Mouse (Mus musculus) heart, embryonic 14.5 days (tissue): ENCODE data around the gene Fasn. TPM values are rescaled to one million over a fixed set of nuclear protein-coding genes. Genes with fewer than 3 reads are reported as not detected.

Source experiments
- ATAC-seq: fragments of 200-750 bp; cut with Nextera tagmentation; 2 replicates; pipeline ENCODE4 v1.8.0; 2017; ENCODE audit warnings: low read depth, moderate TSS enrichment; ENCODE audit not compliant: insufficient number of reproducible peaks, insufficient read depth, low FRiP score
- H3K27ac ChIP-seq, 2 experiments: fragments of 200-500 bp in 1 of 2; fragments of 300-500 bp in 1 of 2; sonication (generic) in 1 of 2; replicated peaks in 1 of 2; 2 replicates each; pipeline ENCODE4 v1.5.1; 2012 to 2014; ENCODE audit warnings: low read depth in 2 of 2, low read length in 2 of 2, control low read depth in 1 of 2, mild to moderate bottlenecking in 1 of 2, mixed read lengths in 1 of 2; ENCODE audit not compliant: control insufficient read depth in 1 of 2, insufficient read depth in 1 of 2
- H3K27me3 ChIP-seq: fragments of 300-500 bp; sonication (generic); 2 replicates; pipeline ENCODE4 v1.6.1; 2014; ENCODE audit warnings: mild to moderate bottlenecking, low read length, control low read depth; ENCODE audit not compliant: control insufficient read depth, insufficient read depth
- H3K36me3 ChIP-seq: fragments of 300-500 bp; sonication (generic); 2 replicates; pipeline ENCODE4 v1.6.1; 2014; ENCODE audit warnings: mild to moderate bottlenecking, control low read depth, low read length, mixed read lengths; ENCODE audit not compliant: control insufficient read depth, insufficient read depth
- H3K4me1 ChIP-seq, 2 experiments: fragments of 200-500 bp in 1 of 2; fragments of 300-500 bp in 1 of 2; sonication (generic) in 1 of 2; 2 replicates each; pipeline ENCODE4 v1.6.1; 2012 to 2014; ENCODE audit warnings: low read length in 2 of 2, control low read depth in 1 of 2, mixed read lengths in 1 of 2; ENCODE audit not compliant: control insufficient read depth in 2 of 2, insufficient read depth in 2 of 2
- H3K4me2 ChIP-seq: fragments of 300-500 bp; sonication (generic); 2 replicates; pipeline ENCODE4 v1.6.1; 2014; ENCODE audit warnings: mild to moderate bottlenecking, low read length
- H3K4me3 ChIP-seq, 2 experiments: fragments of 200-500 bp in 1 of 2; fragments of 300-500 bp in 1 of 2; sonication (generic) in 1 of 2; 2 replicates each; pipeline ENCODE4 v1.5.1; 2012 to 2014; ENCODE audit warnings: low read length in 2 of 2, mild to moderate bottlenecking in 2 of 2, control low read depth in 1 of 2, low read depth in 1 of 2, moderate library complexity in 1 of 2; ENCODE audit not compliant: control insufficient read depth in 1 of 2, insufficient read depth in 1 of 2
- H3K9ac ChIP-seq: fragments of 300-500 bp; sonication (generic); 2 replicates; pipeline ENCODE4 v1.6.1; 2014; ENCODE audit warnings: mild to moderate bottlenecking, low read length
- H3K9me3 ChIP-seq: fragments of 300-500 bp; sonication (generic); 2 replicates; pipeline ENCODE4 v1.6.1; 2016; ENCODE audit warnings: low read length, control low read depth; ENCODE audit not compliant: control insufficient read depth
- WGBS: fragments of 180-500 bp; shearing (Covaris S2); extraction: QIAGEN DNeasy Blood & Tissue Kit; methylation state at CpG from one replicate; pipeline ENCODE4 v1.1.7; 2014; 5-methylcytosine and 5-hydroxymethylcytosine counted together
- polyA plus RNA-seq: library from polyadenylated mRNA; unstranded; fragments of >200 nt; fragmentation: Nextera tagmentation; extraction: Ambion mirVana; gene quantifications from 2 replicates; pipeline ENCODE4 v1.2.1, GENCODE M21; 2014

The Fasn gene
- polyA plus RNA-seq, 1 experiment from 2014 or later: 29.6 TPM

DNA sequence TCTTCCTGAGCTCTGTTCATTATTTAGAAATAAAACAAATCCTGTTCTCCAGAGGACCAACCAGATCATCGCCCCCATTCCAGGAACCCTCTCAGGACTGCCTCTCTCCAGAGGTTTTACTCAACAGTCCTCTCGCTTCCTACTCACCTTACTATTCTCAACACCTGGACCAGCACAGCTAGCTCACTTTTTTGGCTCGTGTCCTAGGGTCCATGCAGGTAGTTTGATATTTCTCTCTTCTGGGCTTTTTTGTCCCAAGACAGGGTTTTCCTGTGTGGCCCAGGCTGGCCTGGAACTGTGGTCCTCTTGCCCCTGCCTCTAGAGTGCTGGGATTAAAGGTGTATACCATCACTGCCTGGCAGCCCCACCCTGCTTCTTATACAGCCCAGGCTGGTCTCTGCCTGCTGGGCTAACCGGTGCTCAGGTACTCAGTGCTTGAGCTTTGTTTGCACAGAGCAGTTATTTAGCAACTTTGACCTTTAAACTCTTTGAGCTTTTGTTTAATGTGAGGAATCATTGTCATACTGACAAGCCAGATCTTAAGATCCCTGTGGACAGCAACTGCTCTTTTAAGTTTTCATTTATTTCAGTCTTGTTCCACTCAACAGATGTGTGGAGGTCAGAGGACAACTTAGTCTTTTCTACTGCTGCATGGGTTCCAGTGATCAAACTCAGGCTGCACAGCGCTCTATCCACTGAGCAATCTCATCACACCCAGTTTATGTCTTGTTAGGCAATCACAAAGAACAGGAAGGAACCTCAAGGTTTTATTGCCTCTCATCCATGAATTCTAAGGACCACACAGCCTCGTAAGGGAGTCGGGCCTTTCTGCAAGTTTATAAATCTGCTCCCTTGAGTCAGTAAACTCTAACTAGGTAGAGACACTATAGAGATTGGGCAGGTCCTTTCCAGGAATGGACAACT lies 18.7 kb downstream of the Fasn start:
- Histone ChIP-seq H3K9ac (no peak overlapping the region), H3K9me3 (no peaks in the 10 kb centered on the region), H3K4me2 (no peak overlapping the region), H3K27me3 (no peaks in the 10 kb centered on the region), H3K4me1 (no peaks in the 10 kb centered on the region), H3K36me3 (peaks cover 54% of the 10 kb centered on the region), H3K4me3 (no peak overlapping the region), H3K27ac (no peak overlapping the region)
- ATAC-seq: no peak
- WGBS: 86% methylated on average over 7 of the region's 7 CpGs

DNA sequence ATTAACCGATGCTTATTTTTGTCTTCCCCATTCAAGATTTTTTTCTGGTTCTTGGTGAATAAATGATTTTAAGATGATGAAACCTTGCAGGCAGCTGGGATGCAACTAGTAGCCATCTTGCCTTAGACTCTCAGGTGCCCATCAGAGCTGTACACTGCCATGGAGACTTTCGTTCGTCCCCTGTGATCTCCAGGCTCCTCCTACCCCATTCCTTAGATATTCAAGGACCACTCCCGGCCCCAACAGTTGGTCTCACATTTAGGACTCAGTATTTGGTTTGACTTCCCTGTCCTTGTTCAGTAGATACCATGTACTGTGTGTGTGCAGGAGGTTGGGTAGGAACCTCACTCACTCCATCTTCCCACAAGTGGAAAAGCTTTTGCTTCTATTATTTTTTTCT lies 19.6 kb downstream of the Fasn start:
- WGBS: 49% methylated on average over 4 of the region's 4 CpGs
- no peak for ATAC-seq
- H3K4me1 ChIP-seq: peaks cover 1 to 6% of the 10 kb centered on the region in 2 experiments
- no peak overlapping the region for H3K4me2 ChIP-seq
- no peak overlapping the region for H3K9ac ChIP-seq
- peaks cover 46% of the 10 kb centered on the region for H3K36me3 ChIP-seq
- H3K27me3 ChIP-seq: no peaks in the 10 kb centered on the region
- no peaks in the 10 kb centered on the region for H3K9me3 ChIP-seq
- H3K4me3 ChIP-seq: no peak overlapping the region
- H3K27ac ChIP-seq: no peak overlapping the region

DNA sequence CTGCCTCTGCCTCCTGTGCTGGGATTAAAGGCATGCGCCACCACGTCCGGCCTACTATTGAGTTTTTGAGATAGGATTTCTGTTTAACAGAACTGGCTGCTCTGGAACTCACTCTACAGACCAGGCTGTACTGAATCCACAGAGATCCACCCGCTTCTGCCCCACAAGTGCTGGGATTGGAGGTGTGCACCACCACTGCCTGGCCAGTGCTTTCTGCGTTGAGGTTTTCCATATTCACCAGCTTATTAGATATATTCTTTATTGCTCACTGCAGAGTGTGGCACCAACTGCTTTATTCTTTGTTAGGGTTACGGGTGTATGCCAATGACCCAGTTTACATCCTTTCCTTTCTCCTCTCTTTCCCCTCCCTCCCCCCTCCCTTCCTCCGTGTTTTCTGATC lies 20.1 kb downstream of the Fasn start:
- Histone ChIP-seq H3K27ac (no peak overlapping the region), H3K27me3 (no peaks in the 10 kb centered on the region), H3K9me3 (no peaks in the 10 kb centered on the region), H3K4me1 (peaks cover 2 to 6% of the 10 kb centered on the region in 2 experiments), H3K4me3 (no peak overlapping the region), H3K9ac (no peak overlapping the region), H3K4me2 (no peak overlapping the region), H3K36me3 (peaks cover 41% of the 10 kb centered on the region)
- no peak for ATAC-seq
- WGBS: 76% methylated on average over 7 of the region's 7 CpGs

DNA sequence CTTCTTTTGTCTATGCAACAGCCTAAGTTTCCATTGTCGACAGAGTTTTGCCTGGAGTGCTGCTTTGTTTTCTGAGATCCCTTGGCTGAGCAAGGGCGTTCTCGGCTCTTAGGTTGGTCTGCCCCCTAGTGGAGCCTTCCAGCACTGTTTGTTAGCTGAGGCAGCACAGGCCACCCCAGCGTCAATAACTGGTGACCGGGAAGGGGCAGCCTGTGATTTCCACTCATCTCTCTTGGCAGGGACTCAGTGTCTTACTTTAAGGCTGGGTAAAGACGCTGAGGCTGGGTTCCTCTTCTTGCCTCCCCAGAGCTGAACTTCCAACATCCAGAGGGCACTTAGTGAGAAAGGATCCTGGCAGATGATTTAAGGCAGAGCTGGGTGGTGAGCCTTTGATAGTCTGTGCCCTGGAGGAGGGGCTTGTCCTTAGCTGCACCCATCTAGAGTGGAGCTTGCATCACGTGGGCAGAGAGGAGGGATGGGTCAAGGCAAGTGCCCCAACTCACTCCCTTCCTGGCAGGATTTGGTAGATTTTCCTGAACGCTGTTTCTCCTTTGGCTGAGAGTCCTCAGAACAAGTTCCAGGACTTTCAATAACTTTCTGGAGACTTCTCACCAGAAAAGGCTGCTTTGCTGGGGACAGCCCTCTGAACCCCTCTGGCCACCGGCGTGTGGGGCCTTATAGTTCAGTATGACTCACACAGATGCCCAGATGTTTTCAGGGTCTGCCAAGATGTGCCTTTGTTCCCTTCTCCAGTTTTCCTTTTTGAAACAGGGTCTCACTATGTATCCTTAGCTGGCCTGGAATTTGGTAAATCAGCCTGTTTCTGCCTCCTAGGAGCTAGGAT lies 24.1 kb downstream of the Fasn start:
- no peak overlapping the region for H3K4me2 ChIP-seq
- H3K27me3 ChIP-seq: no peaks in the 10 kb centered on the region
- peak overlapping the region; percentile 51; the same call in 1 of the 2 replicates for H3K9ac ChIP-seq
- H3K36me3 ChIP-seq: peaks cover under 1% of the 10 kb centered on the region; the same call in 1 of the 2 replicates
- peaks cover 9 to 11% of the 10 kb centered on the region in 2 experiments for H3K4me1 ChIP-seq
- no peak overlapping the region for H3K4me3 ChIP-seq
- H3K27ac ChIP-seq: peak overlapping the region; percentile 36 to 43; a peak in 2 of 4 replicates
- no peaks in the 10 kb centered on the region for H3K9me3 ChIP-seq
- 9% methylated on average over 10 of the region's 10 CpGs for WGBS
- peak; percentile 62 for ATAC-seq

DNA sequence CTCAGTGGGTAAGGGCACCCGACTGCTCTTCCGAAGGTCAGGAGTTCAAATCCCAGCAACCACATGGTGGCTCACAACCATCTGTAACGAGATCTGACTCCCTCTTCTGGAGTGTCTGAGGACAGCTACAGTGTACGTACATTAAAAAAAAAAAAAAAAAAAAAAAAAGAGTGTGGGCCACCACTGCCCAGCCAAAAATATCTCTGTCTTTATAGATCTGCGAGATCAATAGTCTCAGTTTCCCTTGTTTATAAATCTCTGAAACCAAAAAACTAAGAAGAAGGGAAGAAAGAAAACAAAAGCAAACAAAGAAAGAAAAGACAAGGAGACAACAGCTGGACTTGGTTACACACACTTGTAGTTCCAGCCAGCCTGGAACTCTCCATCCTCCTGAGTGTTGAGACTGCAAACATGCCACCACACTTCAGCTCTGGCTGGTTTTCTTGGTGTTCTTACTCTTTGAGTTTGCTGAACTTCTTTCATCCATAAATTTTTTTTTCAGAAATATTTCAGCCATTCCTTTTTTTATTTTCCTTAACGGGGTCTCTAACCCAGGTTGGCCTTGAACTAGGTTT lies 24.9 kb downstream of the Fasn start:
- no peaks in the 10 kb centered on the region for H3K9me3 ChIP-seq
- peak overlapping the region in 1 of 2 experiments; percentile 36; a peak in 1 of 4 replicates for H3K27ac ChIP-seq
- ATAC-seq: no peak
- H3K36me3 ChIP-seq: peaks cover 2% of the 10 kb centered on the region; the same call in 1 of the 2 replicates
- no peak overlapping the region for H3K4me2 ChIP-seq
- H3K9ac ChIP-seq: 0 out of 2 replicates have a peak overlapping the region, but pooled peaks have one; percentile 8
- H3K4me3 ChIP-seq: no peak overlapping the region
- peaks cover 11 to 16% of the 10 kb centered on the region in 2 experiments for H3K4me1 ChIP-seq
- 61% methylated on average over 6 of the region's 6 CpGs for WGBS
- no peaks in the 10 kb centered on the region for H3K27me3 ChIP-seq

DNA sequence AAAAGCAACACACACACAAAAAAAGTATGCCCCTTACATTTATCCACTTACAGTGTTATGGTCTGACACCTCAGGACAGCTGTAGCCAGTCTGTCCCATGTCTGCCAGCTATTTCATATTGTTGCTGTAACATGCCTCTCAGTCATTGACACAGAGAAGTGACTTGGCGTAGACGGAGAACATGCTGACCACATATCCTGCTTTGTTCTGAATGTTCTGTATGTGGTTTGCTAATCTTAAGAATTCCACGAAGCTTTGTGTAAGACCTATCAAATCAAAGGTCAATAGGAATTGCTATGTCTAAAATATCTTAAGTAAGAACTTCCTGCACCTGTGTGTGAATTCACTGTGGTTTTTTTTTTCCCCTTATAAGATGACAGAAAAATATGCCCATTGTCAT lies 26.1 kb downstream of the Fasn start:
- 81% methylated on average over 3 of the region's 3 CpGs for WGBS
- ATAC-seq: no peak
- H3K4me2 ChIP-seq: no peak overlapping the region
- H3K36me3 ChIP-seq: peaks cover 14% of the 10 kb centered on the region
- peaks cover 11 to 16% of the 10 kb centered on the region in 2 experiments for H3K4me1 ChIP-seq
- no peak overlapping the region for H3K9ac ChIP-seq
- no peak overlapping the region for H3K4me3 ChIP-seq
- H3K9me3 ChIP-seq: no peaks in the 10 kb centered on the region
- H3K27ac ChIP-seq: no peak overlapping the region
- no peaks in the 10 kb centered on the region for H3K27me3 ChIP-seq

DNA sequence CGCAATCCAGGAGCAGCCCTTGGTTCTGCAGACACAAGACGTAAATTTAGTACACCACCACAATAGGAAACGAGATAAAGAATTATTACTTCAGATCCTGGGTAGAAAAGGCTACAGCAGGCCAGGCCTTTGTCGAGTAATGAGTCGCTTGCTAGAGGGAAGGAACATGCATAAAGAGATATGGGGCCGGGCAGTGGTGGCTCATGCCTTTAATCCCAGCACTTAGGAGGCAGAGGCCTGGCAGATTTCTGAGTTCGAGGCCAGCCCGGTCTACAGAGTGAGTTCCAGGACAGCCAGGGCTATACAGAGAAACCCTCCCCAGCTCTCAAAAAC lies 27.8 kb downstream of the Fasn start:
- WGBS: 20% methylated on average over 8 of the region's 8 CpGs
- no peaks in the 10 kb centered on the region for H3K9me3 ChIP-seq
- peak overlapping the region; percentile 14 to 78; a peak in 1 of 4 replicates for H3K4me3 ChIP-seq
- H3K4me2 ChIP-seq: peak overlapping the region; percentile 90
- H3K36me3 ChIP-seq: peaks cover 31% of the 10 kb centered on the region
- H3K4me1 ChIP-seq: peaks cover 11 to 16% of the 10 kb centered on the region in 2 experiments
- ATAC-seq: no peak
- H3K27me3 ChIP-seq: no peaks in the 10 kb centered on the region
- H3K9ac ChIP-seq: peak overlapping the region; percentile 62
- peak overlapping the region; percentile 72 to 84 for H3K27ac ChIP-seq
